Mouse (Mus musculus) inflammation-experienced regulatory T-cells, adult 6 months (primary cell): ENCODE data around the gene Bst1. TPM values are rescaled to one million over a fixed set of nuclear protein-coding genes. Genes with fewer than 3 reads are reported as not detected.
A peak's percentile ranks its signal among the peaks of the same experiment; 100 is the strongest.

ENCODE experiments used
- ATAC-seq: one replicate; pipeline ENCODE4 v1.8.0; 2017
- polyA plus RNA-seq, 3 experiments: library from polyadenylated mRNA; unstranded; fragments of 100-300 nt; shearing (Covaris generic); gene quantifications; one replicate each; pipeline ENCODE4 v1.2.1; 2017

Gene Bst1
- polyA plus RNA-seq, 3 experiments from 2014 or later: 0.20 to 0.26 TPM; not detected in 1

DNA sequence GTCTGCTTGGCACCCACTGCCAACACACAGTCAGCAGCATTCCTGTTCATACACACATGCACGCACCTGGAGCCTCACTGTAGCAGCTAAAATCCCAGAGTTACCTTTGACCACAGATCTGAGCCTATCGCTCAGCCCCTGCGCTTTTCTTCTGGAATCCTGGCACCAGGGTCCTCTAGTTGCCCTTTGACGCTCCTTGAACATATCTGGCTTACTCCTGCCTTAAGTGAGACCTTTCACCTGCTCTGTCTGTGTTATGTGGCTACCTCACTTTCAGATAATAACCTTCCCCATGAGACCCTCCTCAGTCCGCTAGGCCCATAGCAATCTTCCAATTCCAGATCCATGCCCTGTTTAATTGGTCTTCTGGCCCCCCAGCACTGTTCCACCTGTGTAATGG is 41.4 kb downstream of the Bst1 start:
- no peak for ATAC-seq

DNA sequence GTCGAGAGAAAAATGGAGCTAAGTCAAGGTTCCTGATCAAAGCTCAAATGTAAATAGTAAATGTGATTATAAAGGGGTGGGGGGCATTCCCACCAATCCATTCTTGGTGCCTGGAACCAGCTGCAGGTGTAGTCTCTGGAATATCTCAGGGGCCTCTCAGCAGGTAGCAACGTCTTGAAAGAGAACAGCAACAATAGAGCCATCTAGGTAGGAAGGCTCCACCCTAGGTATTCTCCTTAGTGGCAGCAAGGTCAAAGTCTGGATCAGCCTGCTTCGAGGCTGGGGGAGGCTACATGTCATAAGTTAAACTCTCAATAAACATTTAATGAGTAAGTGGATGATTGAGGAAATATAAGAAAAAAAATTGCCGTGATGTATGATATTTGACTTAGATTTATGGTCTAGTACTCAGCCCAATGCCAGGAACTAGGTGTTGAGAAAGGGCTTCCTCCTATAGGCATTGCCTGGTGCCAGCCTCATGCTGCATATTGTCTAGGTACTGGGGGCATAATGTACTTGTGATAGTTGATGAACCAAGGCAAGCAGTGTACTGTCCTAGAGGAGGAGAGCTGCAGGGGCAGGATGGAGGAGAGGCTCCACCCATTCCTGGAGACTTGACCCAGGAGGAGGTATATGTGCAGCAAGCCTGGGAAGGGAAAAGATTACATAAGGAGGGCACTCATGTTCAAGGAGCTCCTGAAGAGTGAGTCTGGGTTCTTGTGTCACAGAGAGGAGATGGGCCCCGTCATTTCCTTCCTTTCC is 42.2 kb downstream of the Bst1 start:
- no peak for ATAC-seq

DNA sequence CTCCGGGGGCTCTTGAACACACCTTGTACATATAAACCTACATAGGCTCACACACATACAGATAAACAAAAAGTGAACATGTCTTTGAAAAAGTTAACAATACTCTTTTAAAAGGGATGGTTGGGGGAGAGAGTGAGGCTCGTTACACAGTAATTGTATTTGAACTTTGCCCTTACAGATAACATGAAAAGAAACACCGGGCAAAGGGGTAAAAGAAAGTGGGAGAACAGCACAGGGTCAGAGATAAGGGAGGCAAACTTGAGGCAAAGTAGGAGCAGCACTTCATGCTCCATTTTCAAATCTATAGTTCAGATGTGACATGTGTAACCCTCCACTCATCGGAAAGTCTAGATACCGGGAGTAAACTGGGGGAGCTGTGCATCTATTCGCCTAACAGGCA is 45.0 kb downstream of the Bst1 start:
- ATAC-seq: no peak

DNA sequence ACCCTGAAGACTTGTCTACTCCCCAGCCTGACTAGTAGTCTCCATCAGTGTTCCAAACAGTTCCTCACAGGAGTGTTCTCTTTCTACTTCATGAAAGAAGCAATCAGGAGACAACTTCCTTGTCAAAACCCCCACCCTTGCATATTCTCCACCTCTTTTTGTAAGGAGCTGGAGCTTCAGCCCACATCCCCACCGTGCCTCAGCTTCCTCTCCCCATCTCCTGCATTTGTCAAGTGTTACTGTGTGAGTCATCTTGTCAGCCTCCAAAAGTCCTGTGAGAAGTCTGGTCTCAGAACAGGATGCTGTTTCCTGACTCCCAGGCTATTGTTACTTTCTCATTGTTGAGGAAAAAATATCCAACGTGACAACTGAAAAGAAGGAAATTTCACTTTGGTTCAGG is 46.6 kb downstream of the Bst1 start:
- no peak for ATAC-seq

- no peak for ATAC-seq
Observed at GRCm38 (mm10) chr5:43868253-43868652, 49.6 kb downstream of the Bst1 start, which contains the start of gene Cd38. Gene Cd38, plus strand, starts transcription at chr5:43868553.

DNA sequence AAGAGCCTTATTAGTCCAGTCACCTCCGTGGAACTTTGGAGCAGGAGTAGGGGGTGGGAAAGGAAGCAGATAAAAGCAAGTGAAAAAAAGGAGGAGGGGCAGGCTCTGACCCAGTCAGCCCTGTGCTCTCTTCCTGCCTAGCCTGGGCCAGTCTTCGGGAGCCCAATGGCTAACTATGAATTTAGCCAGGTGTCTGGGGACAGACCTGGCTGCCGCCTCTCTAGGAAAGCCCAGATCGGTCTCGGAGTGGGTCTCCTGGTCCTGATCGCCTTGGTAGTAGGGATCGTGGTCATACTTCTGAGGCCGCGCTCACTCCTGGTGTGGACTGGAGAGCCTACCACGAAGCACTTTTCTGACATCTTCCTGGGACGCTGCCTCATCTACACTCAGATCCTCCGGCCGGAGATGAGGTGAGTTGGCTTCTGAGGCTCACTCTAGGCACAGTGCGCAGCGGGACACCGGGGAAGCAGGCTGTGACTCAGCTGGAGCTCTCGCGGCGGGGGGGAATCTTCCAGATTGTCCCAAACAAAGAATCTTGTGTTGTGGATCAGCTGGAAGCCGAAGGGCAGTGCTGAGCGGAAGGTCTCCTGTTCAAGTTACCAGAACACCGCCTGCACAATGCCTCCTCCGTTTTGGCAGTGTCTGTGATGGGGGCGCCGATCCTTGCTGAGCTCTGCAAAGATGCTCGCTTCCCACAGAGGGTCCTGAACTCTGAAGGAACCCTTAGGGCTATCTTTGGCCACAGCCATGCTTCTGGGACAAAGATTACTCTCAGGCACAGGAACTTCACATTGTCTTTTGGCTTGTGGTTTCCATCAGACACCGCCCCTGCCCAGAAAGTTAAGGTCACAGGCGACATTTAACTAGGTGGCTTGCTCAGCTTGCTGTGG is 50.3 kb downstream of the Bst1 start:
- ATAC-seq: peak; percentile 66

DNA sequence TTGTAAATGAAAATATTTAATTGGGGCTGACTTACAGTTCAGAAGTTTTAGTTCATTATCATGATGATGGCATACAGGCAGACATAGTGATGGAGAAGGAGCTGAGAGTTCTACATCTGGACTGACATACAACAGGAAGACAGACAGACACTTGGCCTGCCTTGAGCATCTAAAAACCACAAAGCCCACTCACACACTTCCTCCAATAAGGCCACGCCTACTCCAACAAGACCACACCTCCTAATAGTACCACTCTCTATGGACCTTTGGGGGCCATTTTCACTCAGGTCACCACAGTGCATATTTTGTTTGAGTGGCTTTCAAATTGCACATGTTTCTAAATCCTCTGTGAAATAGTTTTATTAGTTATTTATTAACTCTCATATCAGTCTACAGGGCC is 53.2 kb downstream of the Bst1 start:
- peak; percentile 45 for ATAC-seq

- ATAC-seq: no peak
Observed at GRCm38 (mm10) chr5:43872652-43873051, 54.0 kb downstream of the Bst1 start.

DNA sequence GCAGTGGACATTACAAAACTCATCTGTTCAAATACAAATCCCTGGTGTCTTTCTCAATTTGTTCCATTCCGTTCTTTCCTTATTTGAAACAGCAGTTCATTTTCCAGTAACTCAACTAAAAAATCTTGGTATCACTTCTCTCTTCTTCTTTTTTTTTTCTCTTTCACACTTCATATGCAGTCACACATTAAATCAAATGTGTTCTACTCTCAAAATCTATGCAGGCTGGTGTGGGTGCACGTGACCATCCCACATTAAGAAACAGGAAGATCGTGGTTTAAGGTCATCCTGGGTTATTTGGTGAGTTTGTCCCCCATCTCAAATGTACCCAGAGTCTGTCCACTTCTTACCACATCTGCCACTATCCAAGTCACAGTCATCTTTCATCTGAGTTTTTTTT is 63.3 kb downstream of the Bst1 start:
- no peak for ATAC-seq

DNA sequence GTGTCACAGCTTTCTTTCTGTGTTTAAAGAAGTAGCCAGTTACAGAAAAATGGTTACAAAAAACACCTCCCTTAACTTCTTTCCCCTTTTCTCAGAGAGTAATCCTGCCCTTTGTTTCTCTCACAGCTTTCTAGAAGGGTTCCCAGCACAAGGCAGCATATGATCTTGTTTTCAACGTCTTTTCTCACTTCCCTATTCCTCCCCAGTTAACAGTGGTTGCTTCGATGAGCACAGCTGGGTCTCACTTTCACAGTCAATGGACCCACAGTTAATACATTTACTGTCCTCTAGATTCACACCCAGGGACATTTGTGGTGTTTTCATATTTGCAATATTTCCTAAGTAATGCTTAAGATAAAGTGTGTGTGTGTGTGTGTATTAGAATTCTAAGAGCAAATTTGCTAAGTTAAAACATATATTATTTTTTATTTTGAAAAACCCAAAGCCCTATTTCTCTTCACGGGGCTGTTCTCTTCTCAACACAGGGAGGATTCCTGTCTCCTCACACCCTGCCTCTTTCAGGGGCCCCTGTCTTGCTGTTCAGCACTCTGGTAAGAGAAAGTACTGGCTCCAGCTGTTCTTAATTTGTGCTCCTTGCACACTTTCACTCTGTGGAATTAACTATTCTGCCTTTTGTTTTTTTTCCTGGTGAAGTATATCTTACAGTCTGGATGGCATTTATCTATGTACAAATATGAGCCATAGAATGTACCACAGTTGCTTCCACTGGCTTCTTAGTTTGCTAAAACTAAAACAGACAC is 66.6 kb downstream of the Bst1 start:
- ATAC-seq: no peak

DNA sequence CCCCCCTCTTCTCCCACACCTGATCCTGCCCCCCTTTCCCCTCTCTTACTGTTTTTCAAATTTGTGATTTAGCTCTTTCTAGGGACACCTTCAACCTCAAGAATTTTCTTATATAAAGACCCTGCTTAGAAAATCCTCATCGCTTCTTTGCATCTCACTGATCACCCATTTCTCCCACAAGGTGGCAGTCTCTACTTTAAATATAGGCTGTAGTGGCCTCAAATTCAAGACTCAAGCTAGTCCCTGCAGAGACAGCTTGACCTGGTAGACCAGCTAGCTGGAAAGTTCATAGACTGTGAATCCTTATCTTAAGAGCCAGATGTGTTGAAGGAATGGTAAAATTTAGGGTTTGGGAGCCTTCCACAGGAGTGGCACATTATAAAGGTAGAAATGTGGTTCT is 73.7 kb downstream of the Bst1 start:
- ATAC-seq: peak; percentile 53

Other genes with a start within 250 kb of the Bst1 start
- gene Cc2d2a, start 156.5 kb upstream of the Bst1 start, polyA plus RNA-seq: 1 to 10 TPM in 2 of 3 experiments, under 1 TPM in 1; 0.62 to 2.2 (median 2.2) TPM
- 10 to 100 TPM; 64.3 to 71.7 (median 67.1) TPM for gene Fbxl5, start 2.8 kb downstream of the Bst1 start, polyA plus RNA-seq
- gene Cd38, start 49.7 kb downstream of the Bst1 start, polyA plus RNA-seq: 10 to 100 TPM; 46.2 to 79.7 (median 73.6) TPM
- 1 to 10 TPM in 1 of 3 experiments, under 1 TPM in 1, not detected in 1; 0.92 to 4.8 TPM for gene Gm7879, start 94.3 kb downstream of the Bst1 start, polyA plus RNA-seq
- not detected for gene Fgfbp1, start 162.9 kb downstream of the Bst1 start, polyA plus RNA-seq